Mouse (Mus musculus): ENCODE measurements at regions not wholly inside any gene's neighbourhood (a gene's known extent, or its start where the extent isn't known, plus 50 kb on each side); places are given as distances from the start of the nearest gene placed in this dataset.

DNA sequence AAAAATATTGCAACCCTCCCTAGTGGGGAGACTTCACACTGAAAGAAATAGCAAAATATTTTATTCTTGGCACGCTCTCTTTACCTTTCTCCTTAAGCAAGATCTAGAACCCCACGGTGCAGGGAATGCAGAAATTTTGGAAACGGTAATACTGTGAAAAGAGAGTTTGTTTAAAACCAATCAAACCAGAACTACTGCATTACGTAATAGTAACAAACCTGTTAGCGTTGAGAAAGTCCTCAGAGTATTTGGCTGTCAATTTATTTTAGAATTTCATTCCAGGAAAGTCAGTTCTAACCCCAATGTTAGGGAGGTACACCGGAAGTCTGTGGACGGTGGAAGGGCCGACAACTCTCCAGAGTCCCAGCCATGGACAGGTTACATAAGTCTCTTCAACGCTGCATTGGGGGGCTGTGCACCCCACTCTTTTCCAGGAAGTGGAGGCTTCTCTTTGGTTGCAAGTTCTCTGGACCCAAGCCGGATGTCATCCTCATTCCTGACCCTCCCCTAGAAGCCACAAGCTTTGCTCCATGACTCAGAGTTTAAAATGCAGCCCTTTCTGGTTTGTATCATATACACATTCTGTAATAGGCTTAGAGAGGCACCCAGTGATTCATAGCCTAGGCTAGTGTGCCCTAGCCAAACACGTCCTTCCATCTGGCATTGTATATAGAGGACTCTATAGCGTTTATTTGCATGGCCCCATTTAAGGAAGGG lies 105.0 kb upstream of the Frmd6 start:
- no peak for TF ChIP-seq POLR2A (IDR thresholded peaks at IDR 0.05; ENCODE audit: borderline replicate concordance, extremely low read depth, low read depth, low read length)
- TF ChIP-seq CTCF (IDR thresholded peaks at IDR 0.05; ENCODE audit: insufficient read depth, low read length): no peak
